Mouse (Mus musculus) urinary bladder, postnatal 4 days (tissue): ENCODE results near the gene Orc1.

Experiments
- DNase-seq, 2 experiments: peaks; one replicate each; pipeline ENCODE4 v3.0.0; 2021 to 2022; ENCODE audit warnings: low spot score in 2 of 2

Gene Orc1

DNA sequence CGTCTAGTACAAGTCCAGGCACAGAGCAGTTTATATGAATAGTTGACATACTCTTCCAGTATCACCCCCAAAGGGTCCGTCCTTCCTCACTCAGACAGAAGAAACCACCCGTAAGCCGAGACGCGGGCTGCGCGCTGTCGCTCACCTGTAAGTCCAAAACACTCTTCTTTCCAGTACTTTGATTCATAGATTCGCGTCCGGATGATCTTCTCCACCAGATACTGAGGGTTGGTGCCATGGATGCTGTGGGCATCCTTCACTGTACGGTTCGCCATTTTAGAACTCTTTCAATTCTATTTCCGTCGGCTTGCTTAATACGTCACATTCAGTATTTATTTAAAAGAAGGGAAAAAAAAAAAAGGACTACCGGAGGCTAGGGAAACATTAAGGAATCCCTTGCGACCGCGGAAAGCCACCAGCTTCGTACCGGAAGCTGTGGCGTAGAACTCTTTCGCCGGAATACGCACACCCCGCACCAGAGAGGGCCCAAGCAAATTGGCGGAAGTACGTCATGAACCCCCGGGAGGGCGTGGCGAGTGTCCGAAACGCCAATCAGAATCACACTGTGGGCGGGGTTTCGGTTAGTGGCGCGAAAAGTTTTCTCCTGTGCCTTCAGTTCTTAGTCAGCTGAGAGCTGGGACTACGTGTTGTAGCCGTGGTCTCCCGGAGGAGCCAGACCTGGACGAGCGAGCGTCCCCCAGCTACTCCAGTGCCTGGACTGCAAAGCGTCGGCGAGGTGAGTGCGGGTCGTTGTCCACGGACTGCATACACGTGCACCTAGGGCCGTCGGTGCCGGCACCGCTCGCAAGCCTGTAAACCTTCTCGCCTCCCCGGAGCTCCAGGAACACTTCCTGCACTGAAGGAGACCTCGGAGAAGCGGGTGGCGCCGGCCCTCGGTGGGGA is at the start of gene Orc1, which contains the start of gene Prpf38a:
Orc1 (plus strand) TSS at position 584 of the 903 bp plus-strand sequence.
Prpf38a (minus strand) TSS at position 497 of the 903 bp plus-strand sequence.
- DNase-seq, result peak; percentile 92 to 97

DNA sequence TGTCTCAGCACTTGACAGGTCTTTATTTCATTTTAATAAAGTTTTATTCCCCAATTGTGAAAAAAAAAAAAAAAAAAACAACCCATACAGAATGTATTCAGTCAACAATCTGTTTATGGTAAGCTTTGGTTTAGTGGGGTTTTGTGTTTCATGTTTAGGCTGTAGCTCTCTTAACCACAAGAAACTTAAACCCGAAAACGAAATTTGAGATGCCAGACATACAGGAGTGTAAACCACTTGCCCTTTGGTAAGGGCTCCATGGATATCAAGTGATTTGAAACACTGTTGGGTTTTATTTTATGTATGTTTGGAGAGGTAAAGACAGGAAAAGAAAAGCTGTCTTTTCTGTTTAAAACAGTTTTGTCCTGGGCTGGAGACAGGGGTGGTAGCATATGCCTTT is 39.5 kb upstream of the Orc1 start:
- no peak for DNase-seq

DNA sequence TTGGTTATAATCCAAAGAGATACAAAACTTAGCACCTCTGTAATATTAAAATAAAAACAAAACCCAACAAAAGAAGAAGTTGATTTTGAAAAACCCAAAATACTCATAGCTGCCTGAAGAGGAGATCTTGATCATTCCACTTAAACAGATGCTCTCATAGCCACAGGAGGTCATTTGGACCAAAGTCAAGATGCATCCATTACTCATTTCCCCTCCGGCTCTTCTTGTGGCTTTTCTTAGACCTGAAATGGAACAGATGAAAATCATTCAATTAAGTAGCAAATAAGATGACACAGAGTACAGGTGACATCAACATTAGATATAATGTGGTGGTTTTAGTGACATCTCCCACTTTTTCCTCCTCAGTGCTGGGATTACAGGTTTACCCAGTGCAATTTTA is 14.2 kb upstream of the Orc1 start:
- DNase-seq, result no peak

DNA sequence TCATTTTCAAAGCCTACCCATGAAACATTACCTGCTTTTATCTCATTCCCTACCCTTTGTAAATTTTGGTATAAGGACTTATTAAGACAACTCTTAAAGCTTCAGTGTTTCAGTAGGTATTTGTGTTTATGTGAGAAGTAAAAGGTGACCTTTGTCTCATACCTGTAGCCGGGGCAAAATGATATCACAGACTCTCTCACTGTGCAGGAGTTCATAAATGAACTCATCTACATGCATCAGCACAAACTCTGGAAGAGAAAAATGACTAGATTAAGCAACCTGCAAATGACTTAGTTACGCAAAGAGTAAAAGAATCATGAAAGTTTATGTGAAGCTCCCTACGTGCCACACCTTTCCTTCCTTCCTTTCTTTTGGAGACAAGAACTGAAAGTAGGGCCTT is 6.6 kb upstream of the Orc1 start:
- no peak for DNase-seq

DNA sequence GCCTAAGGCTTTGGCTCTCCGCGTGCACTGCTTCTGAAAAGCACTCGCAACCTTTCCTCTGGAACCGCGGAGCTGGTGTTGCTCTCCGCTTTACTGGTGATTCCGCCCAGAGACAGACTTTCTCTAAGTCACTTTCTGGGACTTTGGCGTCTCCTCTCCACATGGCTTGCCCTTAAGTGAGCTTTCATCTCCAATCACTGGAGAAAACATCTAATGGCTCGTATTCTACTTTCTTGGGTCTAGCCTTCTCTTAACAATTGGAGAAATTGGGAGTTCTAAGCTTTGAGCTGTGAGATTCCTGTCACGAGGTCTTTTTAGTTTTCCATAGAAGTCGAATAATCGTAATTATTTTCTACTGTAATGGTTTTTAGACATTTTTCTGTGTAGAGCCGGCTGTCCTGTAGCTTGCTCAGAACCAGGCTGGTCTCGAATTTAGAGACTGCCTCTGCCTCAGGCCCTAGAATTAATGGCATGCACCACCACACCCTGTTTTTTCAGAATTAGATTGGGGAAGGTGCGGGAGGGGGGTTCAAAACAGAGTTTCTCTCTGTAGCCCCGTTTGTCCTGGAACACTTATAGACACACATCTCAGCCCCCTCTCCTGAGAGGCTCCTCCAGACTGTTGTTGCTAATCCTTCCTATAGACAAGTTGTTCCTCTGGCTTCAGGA is 654 bp downstream of the Orc1 start:
- no peak for DNase-seq

DNA sequence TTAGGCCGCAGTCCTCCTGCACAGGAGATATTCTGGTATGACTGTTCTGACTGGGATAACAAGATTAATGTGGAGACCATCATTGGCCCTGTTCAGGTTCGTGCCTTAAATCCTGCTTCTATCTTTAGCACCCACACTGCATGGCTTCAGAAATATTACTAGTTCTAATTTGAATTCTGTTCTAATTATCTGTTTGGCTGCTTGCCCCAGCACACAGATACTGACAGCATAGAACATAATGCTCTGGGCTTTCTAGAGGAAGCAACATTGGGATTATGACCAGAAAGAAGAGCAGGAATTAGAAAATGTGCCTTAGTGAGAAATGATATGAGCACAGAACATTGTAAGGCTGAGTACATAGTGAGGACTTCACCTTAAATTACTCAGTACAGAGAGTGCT is 14.2 kb downstream of the Orc1 start:
- no peak for DNase-seq

DNA sequence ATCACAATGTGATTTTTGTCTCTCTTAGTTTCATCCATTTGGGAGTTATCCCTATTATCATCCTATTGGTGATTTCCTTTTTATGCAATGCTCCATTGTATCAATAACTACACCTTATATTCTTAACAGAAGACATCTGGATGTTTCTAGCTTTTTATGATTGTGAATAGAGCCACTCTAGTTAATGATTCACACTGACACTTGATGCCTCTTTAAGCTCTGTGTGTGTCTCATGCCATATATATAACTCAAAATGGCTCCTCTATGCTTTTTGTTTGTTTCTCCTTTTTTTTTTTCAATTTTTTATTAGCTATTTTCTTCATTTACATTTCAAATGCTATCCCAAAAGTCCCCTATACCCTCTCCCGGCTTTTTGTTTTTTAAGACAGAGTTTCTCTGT is 16.6 kb downstream of the Orc1 start:
- DNase-seq, result no peak

DNA sequence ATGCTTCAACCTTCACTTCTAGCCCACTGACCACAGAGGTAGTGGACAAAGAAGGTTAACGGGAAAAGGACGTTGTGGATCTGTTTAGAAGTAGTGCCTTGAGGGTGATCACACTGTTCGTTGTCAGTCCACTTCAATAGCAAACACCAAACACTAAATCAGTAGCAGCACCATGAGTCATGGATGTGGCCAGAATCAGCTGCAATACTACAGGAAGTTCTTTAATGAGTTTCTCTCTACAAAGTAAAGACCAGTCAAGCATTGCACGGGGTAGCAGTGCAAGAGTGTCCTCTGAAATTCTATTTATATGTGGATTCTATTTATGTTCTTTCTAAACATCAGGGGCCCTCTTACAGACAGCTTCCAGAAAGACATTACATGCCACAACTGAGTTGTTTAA is 19.1 kb downstream of the Orc1 start:
- no peak for DNase-seq

DNA sequence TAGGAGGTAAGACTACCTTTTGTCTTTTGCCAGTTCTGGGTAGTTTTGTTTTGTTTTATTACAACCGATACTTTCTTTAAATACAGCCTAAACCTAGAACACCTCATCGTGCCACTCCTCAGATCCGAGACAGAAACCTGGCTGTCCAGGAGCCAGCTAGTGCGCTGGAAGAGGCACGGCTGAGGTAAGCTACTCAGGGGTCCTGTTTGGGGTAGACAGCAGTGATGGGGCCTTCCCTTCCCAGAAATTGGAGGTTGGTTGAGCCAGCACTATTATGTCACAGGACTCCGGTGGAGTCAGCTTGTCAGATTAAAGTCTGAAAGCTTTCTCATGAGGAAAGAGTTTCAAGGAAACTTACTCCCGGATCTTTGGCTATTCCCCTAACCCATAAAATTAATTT is 22.6 kb downstream of the Orc1 start:
- DNase-seq, result no peak

DNA sequence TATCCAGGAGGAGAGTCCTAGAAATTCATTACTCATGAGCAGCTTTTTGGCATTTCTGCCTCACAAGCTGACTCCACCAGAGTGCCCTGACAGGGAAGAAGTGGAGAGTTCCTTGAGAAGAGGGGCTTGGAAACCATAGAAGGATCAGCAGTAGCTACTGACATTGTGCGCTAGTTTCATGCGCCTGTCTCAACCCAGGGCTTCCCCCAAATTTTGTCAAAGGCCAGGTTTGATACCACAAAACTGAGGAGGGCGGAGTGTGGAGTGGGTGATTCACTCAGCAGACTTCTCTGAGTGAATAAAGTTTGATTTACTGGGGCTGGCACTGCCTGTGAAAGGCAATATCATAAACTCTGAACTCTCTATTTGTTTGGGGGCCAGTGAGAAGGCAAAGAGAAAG is 29.4 kb downstream of the Orc1 start:
- no peak for DNase-seq

DNA sequence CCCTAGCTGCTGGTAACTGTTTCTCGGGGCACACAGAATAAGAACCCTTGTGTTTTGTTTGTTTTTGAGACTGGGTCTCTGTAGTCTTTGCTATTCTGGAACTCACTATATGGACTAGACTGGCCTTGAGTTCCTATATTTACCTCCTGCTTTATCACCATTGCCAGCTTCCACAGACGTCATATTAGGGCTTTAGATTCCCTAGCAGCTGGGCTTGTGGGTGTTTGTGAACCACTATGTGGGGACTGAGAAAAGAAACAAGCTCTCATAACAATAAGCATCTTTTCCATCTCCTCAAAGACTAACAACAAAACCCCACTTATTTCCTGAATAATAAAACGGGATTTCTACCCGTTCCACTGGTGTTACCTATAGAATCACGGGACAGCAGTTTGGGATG is 31.7 kb downstream of the Orc1 start:
- DNase-seq, result no peak

DNA sequence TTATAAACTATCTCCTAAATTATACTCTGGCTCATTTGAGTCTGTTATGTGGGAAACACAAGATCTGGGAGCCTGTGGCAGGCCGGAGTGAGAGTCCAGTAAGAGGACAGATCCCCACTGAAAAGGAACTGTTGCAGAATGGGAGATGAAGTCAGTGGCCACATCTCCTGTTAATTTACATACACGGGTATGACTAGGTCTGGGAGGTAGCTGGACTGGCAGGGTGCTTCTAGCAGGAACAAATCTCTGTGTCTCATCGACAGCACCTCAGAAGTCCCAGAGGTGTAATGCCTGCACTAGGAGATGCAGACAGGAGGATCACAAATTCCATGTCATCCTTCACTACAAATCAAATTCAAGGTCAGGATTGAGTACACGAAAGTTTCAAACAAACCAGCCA is 39.4 kb downstream of the Orc1 start:
- no peak for DNase-seq

DNA sequence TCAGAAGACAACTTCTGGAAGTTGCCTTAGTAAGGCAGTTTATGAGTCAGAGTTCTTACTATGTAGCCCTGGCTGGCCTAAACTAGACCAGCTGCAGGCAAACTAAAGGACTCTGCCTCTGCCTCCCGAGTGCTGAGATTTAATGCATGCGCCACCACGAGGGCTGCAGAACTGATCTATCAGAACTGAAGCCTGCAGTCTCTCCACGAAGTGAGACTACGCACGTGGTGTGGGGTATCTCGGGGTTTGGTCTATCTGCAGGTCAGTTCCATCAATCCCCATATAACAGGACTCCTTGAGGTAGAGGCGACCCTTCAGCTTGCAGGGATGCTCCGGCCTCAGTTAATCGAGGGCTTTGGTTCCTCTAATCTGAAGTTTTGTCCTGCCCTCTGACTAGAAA is 39.9 kb downstream of the Orc1 start:
- DNase-seq, result no peak

DNA sequence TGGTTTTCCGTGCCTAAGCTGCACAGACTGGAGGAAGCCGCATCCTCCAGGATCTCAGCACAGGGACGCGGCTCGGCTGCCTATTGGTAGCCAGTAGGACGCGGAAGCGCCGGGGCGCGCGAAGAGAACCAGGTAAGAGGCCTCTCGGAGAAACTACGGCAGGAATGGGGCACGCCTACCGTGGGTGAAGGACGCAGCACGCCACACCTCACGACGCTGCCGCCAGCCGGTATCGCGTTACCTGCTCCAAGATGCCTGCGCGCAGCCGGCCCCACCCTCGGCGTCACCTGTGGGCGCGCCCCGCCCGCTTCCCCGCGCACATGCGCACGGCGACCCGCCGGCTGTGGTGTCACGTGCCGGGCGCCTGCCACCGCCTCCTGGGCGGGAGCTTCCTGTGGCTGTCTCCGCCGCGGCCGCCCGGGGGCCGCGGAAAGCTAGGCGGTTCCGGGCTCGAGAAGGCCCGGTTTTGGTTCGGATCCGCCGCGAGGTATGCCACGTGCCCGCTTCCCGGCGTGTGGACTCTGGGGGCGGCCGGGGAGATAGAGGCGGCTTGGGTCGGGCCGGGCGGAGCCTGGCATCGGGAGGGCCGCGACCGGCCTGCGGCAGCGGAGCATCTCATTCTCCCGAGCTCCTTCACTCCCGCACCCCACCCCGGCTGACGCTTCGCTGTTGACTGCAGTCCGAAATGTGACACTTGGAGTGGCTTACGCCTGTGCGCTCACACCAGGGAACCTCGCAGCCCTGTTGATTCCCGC is 40.5 kb downstream of the Orc1 start, which contains the start of gene Cc2d1b:
Cc2d1b (plus strand) TSS at position 354 of the 755 bp plus-strand sequence.
- DNase-seq, result peak; percentile 86 to 88

DNA sequence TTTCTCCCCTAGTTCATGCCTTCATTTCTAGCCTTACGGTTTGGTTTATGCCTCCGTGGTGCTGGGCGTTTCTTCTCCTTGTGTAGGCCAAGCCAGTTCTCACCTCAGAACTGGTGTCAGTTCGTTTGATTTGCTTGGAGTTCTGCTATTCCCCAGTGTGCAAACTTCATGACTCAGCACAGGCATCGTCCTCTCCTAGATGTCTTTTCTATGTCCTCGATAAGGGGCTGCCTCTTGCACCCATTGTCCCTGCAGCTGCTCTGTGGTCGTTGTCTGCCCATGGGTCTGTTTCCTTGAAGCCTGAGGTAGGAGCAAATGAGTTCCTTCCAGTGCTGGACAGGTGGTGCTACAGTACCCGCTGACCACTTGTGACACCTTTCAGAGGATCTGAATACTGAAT is 41.3 kb downstream of the Orc1 start:
- DNase-seq, result no peak

DNA sequence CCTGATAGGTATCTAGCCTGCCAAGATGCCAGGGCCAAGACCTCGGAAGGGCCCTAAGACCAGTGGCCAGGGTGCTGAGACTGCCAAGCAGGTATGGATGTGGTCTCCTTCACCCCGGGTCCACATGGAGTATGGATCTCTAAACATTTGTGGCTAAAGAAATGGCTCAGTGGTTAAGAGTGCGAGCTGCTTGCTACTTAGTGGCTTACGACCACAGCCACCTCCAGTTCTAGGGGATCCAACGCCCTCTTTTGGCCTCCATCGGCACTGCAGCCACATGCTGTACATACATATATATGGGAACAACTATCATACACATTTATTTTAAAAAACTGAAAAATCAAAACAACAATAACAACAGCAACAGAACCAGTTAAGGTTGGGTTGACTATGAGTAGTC is 42.3 kb downstream of the Orc1 start:
- DNase-seq, result no peak

DNA sequence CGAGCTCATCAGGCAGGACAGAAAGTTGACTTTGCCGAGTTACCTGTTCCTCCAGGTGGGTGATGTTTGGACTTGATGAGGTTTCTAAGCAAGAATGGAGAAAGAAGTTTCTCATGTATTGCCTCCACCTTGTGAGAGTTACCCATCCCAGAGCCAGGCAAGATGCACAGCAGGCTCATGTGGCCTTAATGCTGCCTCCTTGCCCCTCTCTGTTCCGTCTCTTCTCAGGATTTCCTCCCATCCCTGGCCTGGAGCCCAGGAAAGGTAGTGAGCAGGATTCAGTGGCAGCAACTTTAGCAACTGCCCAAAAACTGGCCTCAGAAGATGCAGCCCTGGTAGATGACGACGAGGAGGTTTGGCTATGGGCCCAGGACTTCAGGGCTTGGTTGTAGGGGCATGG is 47.8 kb downstream of the Orc1 start:
- no peak for DNase-seq

DNA sequence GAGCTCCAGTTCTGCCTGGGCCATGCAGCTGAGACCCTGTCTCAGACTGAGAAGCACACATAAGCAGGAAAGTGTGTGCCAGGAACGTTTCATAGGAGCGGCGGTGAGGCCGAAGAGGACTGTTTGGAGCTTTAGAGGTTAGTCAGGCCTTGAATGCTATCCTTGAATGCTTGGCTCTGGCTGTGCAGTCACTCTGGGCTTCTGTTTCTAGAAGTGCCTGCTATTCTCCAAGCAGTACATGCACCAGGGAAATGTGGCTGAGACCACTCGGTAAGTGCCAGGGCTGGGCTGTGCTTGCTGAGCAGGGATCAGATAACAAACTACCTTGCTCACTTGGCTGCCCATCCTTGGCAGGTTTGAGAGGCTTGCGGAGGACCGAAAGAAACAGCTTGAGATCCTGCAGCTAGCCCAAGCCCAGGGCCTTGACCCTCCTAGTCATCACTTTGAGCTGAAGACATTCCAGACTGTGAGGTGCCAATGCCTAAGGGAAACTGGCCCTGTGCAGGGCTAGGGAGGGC is 50.2 kb downstream of the Orc1 start:
- DNase-seq, result no peak

DNA sequence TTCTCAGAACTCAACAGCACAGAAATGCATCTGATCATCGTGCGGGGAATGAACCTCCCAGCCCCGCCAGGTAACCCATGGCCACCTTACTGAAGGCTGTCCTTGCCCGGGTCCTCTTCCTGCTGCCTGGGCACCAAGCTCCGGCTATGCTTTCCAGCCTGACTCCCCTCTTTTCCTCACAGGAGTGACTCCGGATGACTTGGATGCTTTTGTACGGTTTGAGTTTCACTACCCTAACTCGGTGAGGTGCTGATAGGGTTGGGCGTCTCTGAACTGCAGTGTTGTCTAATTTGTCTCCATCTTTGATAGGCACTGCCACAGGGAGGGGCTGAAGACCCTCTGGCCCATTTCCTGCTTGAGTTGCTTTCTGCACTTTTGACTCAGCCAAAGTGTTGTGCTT is 50.9 kb downstream of the Orc1 start:
- DNase-seq, result no peak

DNA sequence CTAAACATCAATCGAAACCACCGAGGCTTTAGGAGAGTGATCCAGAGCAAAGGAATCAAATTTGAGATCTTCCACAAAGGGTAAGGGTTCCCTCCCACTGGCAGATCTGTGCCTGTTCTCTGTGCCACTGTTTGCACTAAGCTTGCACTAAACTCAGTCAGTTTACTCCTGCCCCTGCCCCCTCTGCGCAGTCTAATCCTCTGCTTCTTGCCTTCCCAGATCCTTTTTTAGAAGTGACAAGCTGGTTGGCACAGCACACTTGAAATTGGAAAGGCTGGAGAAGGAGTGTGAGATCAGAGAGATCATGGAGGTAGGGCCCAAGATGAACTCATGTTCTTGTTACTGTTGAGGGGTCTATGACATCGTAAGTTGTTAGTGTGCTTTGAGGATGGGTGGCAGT is 52.4 kb downstream of the Orc1 start:
- no peak for DNase-seq

DNA sequence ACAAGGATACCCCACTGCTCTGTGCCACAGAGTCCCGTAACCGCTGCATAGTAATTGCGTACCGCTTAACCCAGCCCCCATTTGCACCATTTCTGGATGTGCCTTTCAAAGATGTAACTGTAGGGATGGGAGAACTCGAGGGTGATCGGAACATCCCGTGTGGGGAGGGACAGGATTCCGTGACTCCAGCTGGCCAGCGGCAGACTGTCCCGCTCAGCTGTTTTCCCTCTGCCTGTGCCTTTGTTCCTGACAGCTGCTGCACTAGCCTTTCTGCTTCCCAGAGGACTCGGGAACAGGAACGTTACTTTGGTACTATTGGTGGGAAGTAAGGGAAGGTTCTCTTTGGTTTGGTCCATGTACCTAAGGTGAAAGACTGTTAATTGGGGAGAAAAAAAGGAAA is 54.5 kb downstream of the Orc1 start:
- DNase-seq, result no peak

DNA sequence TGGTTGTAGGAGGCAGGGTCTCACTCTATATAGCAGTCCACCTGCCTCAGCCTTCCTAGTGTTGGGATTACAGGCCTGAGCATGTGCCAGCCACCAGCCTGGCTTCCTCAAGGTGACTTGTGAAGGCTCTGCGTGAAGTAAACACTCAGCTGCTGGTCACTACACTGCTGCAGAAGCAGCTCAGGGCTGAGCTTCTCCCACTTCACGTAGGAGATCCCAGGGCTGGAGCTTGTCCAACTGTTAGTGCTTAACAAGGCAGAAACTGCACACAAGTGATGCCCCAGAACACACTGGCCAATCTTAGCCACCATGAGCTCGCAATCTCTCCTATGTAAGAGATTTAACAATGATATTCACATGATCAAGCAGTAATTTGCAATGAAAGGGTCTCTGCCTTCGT is 55.5 kb downstream of the Orc1 start:
- no peak for DNase-seq
